Mouse (Mus musculus) hematopoietic stem cell, adult 5-6 weeks (primary cell): ENCODE data around the gene Slc19a3. TPM values are rescaled to one million over a fixed set of nuclear protein-coding genes. Genes with fewer than 3 reads are reported as not detected.

Experiments used
- ATAC-seq, 2 experiments: fragments of 125-278 bp in 1 of 2; replicated peaks in 1 of 2; 2 replicates each; pipeline ENCODE4 v1.8.0; 2016 to 2017; ENCODE audit warnings: inconsistent platforms in 2 of 2, mild to moderate bottlenecking in 2 of 2, moderate number of reproducible peaks in 2 of 2, low read depth in 1 of 2, moderate TSS enrichment in 1 of 2; ENCODE audit not compliant: low FRiP score in 2 of 2, poor library complexity in 2 of 2, severe bottlenecking in 2 of 2, insufficient read depth in 1 of 2, low TSS enrichment in 1 of 2
- total RNA-seq: library from RNA; stranded (forward); fragments of 172-1452, 232-1000 nt; gene quantifications from 2 replicates; pipeline ENCODE4 v1.2.3, GENCODE M21; 2017

The Slc19a3 gene
- 0.38 and 0.79 TPM in 2 replicates for total RNA-seq

DNA sequence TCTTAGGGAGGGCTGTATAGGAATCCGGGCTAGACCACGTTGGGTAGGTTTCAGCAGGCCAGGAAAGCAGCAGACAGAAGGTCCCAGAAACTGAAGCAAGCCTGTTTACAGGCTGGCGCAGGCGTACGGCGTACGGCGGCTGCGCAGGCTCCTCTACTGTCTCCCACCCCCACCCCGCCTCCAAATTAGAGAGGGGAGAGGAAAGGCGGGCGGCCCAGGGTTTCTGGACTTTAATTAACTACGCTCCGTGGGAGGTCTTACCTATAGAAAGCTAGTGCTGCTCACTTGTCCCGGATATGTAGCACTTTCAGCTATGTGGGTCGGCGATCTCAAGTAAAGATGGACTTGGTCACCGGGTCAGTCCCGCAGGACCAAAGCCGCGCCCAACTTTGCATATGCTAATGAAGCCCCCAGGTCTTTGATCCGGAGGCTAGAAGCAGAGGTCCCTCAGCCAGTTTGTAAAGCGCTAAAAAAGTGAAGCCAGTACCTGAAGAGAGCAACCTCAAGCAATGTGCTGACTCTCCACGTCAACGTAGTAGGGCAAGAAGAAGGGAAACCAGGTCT, at the start of gene Slc19a3:
Gene Slc19a3 (minus strand): TSS at position 340 of the 564 bp plus-strand sequence.
- ATAC-seq: peak; percentile 79 to 90

DNA sequence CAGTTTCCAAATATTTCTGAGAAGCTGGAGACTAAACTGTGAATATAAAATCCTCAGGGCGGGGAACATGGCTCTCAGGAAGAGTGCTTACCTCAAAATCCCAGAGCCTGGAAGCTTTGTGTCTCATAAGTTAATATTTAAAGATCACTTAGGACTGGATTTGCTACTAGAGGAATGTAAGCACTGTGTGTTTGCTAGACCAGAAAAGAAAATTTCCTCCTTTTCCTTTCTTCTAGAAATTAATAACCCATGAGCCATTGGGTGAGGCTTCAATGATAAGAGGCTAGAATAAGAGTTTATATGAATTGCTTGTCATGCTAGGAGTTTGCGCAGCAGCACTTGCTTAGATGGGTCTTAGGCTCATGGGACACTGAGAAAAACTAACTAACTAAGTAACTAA, 46.5 kb upstream of the Slc19a3 start:
- ATAC-seq: no peak

GRCm38 (mm10) chr1:83077016-83077415, 38.8 kb upstream of the Slc19a3 start:
- peak; percentile 24 to 65; a peak in 2 of 4 replicates for ATAC-seq

DNA sequence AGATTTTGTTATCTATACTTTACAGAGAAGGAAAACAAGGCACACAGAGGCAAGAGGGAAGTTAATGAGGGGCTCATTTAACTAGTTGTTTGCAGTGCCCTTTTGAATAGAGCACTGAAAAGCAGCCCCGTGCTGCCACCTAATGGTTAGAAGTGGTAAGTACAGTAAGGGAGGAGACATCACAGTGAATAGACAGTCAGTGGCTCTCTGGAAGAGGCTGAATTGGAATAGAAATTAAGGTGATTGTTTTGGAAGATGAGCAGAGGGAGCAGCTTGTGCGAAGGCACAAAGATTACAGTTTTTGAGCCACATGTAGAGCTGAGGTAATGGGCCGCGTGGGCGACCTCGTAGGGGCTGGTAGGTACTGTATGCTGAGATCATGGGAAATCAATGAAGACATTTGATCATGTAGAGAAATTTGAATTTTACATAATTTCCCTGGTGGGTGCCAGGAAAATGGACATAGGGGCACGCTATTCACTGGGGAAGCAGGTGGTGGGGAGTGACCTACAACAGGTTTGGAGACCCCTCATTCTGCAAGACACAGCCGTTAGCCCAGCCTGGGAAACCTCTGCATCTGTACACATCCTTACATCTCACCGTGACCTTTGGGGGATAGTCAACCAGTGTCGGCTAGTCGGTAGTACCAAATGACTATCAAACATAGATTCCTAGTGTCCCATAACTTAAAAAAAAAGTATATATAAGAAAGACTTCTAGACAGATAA, 38.1 kb upstream of the Slc19a3 start:
- ATAC-seq: peak; percentile 90 to 98

GRCm38 (mm10) chr1:83075526-83076189, 37.4 kb upstream of the Slc19a3 start:
- no peak; a peak in 1 of 4 replicates for ATAC-seq

DNA sequence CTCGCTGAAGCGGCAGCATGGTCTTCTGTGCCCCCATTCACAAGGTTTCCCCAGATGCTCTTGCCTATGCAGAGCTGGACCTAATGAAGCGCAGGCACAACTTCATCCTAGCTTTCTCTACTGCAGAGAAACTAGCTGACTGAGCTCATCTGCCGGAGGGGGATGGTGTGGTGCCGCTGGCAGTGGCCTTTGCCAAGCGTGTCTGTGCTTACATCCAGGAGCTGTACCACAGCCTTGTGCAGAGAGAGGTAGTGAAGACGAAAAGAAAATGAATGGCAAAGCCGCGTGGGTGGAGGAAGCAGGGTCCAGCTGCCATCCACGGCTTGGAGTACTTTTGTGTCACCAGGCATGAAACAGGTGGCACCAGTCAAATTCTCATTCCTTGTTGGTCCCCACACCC, 29.0 kb upstream of the Slc19a3 start:
- no peak for ATAC-seq

DNA sequence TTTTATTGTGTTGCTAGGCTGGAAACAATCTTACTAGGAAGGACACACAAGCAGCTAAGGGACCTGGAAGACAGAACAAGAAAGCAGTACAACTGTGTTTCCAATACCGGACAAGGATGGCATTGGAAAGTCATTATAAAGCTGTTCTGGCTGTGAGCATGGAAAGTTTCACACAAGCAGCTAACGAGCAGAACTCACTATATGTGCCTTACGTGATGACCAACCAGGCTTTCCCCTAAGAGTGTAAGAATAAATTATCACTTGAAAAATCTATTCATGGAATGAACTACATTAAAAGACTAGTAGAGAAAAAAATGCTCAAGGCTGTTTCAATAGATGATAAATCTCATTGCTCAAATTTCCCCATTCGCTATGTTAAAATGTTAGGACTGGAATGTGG, 28.3 kb upstream of the Slc19a3 start:
- ATAC-seq: no peak

GRCm38 (mm10) chr1:83064851-83065250, 26.6 kb upstream of the Slc19a3 start:
- peak; percentile 21 to 69; a peak in 2 of 4 replicates for ATAC-seq

DNA sequence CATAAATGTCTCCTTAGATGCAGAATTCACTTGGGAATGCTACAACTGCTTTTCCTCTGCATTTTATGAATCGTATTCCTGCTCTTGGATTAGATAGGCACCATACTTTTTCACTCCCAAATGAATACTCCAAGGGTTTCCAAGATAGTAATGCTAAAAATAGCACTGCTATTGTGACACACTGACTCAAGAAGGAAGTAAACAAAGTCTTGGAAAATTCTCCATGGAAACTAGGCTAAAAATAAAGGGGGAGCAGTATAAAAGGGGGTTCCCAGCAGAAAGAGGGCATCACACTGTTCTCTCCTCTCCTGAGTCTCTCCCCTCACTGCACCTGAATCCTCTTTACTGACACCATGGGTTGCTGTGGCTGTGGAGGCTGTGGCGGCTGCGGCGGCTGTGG, 22.4 kb upstream of the Slc19a3 start, which contains the start of gene Krtap28-13:
Gene Krtap28-13 (plus strand): TSS at position 288 of the 400 bp plus-strand sequence.
- ATAC-seq: no peak

DNA sequence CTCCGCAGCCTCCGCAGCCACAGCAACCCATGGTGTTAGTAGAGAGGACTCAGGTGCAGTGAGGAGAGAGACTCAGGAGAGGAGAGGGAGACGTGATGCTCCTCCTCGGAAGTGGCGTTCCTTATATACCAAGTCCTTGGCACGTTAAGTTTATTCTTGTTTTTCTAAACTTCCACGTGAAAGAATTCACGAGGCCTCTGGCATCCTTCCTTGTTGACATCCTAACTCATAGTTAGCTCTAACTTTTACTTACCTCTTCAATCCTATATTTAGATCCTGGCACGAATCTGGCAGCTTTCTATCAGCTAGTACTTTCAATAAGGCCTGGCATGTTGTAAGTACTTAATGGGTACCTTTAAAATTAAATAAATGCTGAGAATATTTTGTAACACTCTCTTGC, 21.0 kb upstream of the Slc19a3 start, which contains the start of gene A030005K14Rik:
Gene A030005K14Rik (minus strand): TSS at position 101 of the 400 bp plus-strand sequence.
- ATAC-seq: no peak

- ATAC-seq: no peak
Observed at GRCm38 (mm10) chr1:83058481-83058880, 20.2 kb upstream of the Slc19a3 start.

DNA sequence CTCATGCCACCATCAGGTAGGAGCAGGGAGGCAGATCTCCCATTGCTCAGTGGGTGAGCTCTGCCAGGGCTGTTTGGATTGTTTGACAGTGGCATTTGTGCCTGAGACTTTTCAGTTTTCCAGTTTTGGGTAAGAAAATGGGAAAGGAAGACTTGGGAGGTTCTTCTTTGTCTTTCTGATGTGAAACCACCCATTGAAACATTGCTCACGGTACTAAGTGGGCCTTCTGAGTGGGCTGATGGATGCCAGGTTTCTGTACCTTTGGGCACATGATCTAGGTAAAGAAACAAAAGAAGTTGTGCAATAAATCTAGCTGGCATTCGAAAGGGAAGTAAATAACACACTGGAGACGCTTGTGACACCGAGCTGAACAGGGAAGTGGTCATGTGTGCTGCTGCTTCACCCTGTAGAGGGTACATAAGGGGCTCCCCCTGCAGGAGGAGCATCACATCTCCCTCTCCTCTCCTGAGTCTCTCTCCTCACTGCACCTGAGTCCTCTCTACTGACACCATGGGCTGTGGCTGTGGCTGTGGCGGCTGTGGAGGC, 6.7 kb upstream of the Slc19a3 start, which contains the start of gene Gm47969:
Gene Gm47969 (plus strand): TSS at position 51 of the 546 bp plus-strand sequence.
- ATAC-seq: peak; percentile 73 to 76

DNA sequence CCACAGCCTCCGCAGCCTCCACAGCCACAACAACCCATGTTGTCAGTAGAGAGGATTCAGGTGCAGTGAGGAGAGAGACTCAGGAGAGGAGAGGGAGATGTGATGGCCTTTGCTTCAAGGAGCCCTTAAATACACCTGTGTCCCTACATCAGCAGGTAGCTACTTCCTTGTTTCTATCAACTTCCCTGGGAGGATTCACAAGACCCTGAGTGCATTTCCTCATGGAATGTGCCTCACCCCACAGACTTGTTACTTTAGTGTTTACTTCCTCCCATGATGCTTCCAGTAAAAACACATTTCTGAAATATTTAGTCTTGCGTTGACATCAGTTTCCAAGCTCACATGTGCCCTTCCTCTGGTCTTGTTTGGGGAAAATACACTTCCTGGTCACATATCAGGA, 4.1 kb upstream of the Slc19a3 start, which contains the start of gene Krtap28-10:
Gene Krtap28-10 (minus strand): TSS at position 101 of the 400 bp plus-strand sequence.
- no peak for ATAC-seq

DNA sequence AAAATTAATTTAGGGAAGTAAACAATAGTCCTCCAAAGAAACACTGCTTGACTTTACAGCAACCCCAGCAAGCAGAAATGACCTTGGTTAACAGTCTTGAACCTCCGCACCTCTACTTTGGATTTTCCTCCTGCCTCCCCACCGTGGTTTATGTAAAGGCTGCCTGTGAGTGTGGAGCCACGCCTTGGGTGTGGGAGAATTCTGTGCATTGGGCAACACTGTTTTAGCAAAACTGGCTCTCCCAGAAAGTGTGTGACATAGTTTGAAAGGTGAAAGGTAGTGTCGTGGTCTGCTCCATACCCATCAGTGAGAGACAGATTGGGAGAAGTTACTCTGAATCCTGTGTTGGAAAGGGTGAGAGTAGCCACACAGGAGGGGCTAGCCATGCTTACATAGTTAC, 832 bp upstream of the Slc19a3 start:
- ATAC-seq: no peak

GRCm38 (mm10) chr1:83036892-83037667, 1.2 kb downstream of the Slc19a3 start:
- no peak for ATAC-seq

DNA sequence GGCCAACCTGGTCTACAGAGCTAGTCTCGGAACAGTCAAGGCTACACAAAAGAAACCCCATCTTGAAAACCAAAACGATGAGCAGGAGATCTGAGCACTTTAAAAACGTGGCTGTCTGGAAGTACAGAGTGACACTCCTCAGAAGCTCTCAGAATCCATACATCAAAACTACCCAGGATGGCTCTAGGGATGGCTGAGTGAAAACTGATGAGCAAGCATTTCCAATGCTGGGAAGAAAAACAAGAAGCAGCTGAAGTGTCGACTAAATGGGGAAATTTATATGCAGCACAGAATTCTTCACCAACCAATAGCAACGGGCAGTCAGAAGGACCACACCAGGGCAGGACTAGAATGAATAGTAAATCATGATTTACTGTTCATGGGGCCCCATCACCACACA, 3.7 kb downstream of the Slc19a3 start:
- ATAC-seq: no peak

GRCm38 (mm10) chr1:83032508-83032907, 5.7 kb downstream of the Slc19a3 start:
- ATAC-seq: no peak
